Mouse (Mus musculus): ENCODE data around the gene Scamp5.

Gene Scamp5

DNA sequence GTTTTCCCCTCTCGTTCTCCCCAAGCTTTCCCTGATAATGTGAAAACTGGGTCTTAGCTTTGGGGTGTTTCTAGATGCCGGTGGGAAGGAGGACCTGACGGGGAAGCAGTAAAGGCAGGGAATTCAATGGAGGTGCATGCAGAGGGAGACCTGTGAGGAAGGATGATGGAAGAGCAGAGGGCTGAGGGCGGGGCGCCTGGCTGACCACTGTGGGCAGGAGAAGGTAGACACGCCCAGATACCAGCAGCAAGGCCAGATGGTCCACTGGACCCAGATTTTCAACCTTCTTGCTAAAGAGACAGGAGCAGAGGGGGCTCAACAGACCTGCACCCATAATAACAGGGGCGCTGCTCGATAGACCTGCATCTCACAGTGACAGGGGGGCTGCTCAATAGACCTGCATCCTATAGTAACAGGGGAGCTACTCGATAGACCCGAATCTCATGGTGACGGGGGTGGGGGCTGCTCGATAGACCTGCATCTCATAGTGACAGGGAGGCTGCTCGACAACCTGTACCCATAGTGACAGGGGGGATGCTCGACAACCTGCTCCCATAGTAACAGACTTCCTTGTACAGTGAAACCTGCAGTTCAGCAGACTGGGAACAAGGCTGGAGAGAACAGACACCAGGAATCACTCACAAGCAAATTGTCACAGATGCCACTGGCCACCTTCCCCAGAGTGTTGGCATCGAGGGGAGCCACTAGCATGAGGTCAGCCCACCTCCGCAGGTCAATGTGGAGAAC is 48.2 kb downstream of the Scamp5 start:
- no peak for ATAC-seq (ENCODE audit: low TSS enrichment)

DNA sequence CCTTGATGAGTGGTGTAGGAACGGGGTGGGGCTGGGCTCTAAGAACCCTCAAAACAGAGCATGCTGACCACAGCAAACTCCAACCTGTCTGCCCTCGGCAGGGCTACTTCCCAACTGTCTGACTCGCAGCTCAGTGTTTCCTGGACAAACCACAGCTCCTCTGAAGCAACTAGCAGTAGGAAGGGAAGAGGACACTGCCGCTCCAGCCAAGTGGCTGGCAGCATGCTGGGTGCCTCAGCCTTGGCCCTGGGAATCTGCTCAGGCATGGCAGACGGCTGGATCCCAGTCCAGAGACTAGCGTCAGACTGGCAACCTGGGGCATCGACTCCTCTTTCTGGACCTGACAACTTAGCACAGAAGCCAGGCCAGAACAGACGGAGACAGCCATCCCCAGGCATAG is 50.5 kb downstream of the Scamp5 start:
- no peak for ATAC-seq (ENCODE audit: low TSS enrichment)

DNA sequence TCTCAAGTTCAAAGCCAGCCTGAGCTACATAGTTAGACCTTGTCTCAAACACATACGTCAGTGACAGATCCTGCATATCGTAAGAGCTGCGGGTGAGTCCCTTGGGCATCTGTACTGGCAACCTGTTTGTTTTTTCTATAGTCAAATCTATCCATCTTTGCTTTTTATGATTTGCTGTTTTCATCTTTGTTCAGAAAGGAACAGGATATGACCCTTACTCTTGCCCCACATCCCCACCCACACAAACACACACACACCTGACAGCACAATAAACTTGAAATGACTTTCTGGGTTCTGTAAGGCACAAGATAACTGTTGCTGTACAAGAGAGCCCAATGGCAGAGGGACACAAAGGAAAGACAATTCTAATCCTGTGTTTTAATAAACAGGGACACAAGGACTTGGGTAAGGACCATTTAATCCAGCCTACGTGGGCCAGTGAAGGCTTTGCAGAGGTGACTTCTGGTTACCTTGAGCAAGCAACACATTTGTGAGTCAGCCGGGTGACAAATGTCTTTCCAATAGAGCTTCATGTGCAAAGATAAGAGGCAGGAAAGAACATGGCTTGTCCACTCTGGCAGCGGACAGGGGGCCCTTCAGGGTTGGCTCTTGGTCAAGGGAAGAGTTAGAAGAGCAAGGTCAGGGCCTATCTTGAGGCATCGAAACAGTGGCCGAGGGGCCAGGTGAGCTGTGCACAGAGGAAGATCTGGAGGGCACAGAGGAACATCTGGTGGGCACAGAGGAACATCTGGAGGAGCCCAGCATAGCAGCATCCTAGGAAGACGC is 60.5 kb downstream of the Scamp5 start:
- ATAC-seq (ENCODE audit: low TSS enrichment) = no peak

DNA sequence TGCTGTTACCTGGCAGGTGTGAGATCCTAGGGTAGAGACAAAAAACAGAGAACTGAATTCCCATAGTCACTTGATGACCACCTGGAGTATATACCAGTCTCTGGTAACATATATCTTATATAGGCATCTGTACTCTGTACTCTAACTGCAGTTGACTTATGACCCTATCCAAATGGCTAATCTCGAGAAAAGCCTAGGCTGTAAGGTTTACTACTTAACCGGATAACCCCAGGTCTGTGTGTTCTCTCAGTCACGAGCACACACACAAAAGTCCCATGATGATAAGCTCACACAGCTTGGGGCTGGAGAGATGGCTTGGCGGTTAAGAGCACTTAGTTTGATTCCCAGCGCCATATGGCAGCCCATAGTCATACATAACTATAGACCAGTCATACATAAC is 61.5 kb downstream of the Scamp5 start:
- no peak for ATAC-seq (ENCODE audit: low TSS enrichment)

DNA sequence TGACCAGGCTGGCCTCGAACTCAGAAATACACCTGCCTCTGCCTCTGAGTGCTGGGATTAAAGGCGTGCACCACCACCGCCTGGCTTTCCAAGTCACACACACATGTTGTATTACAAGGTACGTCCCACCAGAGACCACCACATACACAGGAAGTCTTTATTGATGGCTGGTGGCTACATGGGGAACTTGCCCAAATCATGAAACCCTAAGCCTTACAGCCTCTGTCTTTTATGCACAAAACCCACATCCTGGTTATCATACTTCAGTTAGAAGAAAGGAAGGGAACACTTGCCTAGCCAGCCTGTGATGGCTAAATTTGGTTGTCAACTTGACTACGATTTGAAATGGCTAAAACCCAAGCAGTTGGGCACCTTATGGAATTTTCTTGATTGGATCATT is 63.8 kb downstream of the Scamp5 start:
- ATAC-seq (ENCODE audit: low TSS enrichment) = no peak

DNA sequence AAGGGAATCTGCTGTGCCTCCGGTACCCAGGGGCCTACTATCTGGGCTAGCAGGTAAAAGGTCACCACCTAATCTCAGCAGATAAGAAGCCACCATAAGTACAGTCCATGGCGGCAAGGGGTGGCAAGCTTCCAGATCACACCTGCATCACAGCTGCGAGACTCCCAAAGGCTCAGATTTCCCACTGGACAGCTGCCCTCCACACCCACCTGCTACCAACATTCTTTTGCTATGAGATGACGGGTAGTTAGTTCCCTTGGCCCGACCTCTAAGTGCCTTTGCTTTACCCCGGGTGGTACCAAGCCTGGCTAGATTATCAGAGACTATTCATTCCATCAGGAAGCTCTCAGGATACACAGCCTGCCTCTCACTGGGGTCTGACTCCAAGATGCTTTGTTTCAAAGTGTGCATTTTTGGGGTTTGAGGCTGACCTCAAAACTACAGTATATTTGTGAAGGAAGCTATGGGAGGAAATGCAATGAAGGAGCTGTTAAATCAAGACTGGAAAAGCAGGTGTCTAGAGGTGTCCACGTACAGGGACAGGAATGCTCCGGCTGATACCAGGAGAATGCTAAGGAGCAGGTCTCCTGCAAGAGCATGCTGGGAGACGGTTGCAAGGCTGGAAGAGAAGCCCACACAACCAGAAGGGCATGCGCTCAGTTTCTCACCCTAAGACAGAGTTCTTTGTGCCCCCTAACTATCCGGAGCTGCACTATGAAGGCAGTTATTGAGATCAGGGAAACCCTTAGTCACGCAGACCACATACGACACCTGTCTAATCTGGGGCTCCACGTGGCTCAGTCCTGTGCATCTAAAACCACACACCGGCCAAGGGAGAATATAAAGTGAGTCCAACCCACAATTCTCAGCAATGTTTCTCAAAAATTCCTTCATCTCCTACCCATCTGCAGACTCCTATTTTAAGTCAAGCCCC is 65.3 kb downstream of the Scamp5 start:
- ATAC-seq (ENCODE audit: low TSS enrichment) = no peak

DNA sequence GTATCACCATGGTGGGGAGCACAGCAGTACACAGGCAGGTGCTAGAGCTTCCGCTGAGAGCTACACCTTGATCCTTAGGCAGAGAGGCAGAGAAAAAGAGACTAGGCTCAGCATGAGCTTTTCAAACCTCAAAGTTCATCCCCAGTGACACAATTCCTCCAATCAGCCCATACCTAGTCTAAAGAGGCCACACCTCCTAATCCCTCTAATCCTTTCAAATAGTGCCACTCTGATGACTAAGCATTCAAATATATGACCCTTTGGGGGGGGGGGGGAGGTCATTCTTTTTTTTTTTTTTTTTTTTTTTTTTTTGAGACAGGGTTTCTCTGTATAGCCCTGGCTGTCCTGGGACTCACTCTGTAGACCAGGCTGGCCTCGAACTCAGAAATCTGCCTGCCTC is 69.1 kb downstream of the Scamp5 start:
- ATAC-seq (ENCODE audit: low TSS enrichment) = no peak

DNA sequence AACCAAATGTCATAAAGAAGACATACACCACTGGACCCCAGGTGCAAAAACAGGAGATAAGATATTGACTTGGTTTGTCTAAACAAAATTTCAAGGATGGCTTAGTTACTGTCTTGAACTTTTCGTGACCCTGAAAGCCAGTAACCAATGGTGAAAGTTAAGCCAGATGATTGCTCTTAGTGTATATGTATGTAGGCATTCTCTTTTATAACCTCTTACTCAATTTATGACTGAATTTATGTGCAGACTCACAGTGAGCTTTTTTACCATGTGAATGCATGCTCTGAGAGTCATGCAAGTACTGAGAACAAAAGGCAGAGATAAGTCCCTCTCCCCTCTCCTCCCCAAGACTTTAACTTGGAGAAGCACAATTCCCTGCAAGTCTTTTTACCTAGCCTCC is 75.0 kb downstream of the Scamp5 start:
- ATAC-seq (ENCODE audit: low TSS enrichment) = no peak

All from frontal cortex, adult (tissue).